Mouse (Mus musculus): Measurements from ENCODE around the gene Hinfp.
"Not testable (repeated sequence)": the region's sequence is repeated elsewhere in the genome, so short reads cannot be mapped to it uniquely, and the experiment has no call there.

The Hinfp gene

GRCm38 (mm10) chr9:44324147-44324546, 18.7 kb upstream of the Hinfp start:
- H3K27me3 ChIP-seq (ENCODE audit: control insufficient read depth, insufficient read depth, low read length, poor library complexity, severe bottlenecking), result no peaks in the 10 kb centered on the region
- DNase-seq (ENCODE audit: low read depth, low spot score), result peak; percentile 14
- no peaks in the 10 kb centered on the region for H3K36me3 ChIP-seq (ENCODE audit: control insufficient read depth, insufficient read depth, low read length, poor library complexity, severe bottlenecking)

- not testable (repeated sequence) for DNase-seq (ENCODE audit: low read depth, low spot score); H3K27me3 ChIP-seq (ENCODE audit: control insufficient read depth, insufficient read depth, low read length, poor library complexity, severe bottlenecking); H3K36me3 ChIP-seq (ENCODE audit: control insufficient read depth, insufficient read depth, low read length, poor library complexity, severe bottlenecking)
Observed at GRCm38 (mm10) chr9:44323656-44324055, 18.2 kb upstream of the Hinfp start.

- Histone ChIP-seq H3K27me3 (ENCODE audit: control insufficient read depth, insufficient read depth, low read length, poor library complexity, severe bottlenecking) (no peaks in the 10 kb centered on the region), H3K36me3 (ENCODE audit: control insufficient read depth, insufficient read depth, low read length, poor library complexity, severe bottlenecking) (no peaks in the 10 kb centered on the region; the same call in 1 of the 2 replicates)
- DNase-seq (ENCODE audit: low read depth, low spot score), result no peak
Observed at GRCm38 (mm10) chr9:44320799-44321133, 15.3 kb upstream of the Hinfp start.

DNA sequence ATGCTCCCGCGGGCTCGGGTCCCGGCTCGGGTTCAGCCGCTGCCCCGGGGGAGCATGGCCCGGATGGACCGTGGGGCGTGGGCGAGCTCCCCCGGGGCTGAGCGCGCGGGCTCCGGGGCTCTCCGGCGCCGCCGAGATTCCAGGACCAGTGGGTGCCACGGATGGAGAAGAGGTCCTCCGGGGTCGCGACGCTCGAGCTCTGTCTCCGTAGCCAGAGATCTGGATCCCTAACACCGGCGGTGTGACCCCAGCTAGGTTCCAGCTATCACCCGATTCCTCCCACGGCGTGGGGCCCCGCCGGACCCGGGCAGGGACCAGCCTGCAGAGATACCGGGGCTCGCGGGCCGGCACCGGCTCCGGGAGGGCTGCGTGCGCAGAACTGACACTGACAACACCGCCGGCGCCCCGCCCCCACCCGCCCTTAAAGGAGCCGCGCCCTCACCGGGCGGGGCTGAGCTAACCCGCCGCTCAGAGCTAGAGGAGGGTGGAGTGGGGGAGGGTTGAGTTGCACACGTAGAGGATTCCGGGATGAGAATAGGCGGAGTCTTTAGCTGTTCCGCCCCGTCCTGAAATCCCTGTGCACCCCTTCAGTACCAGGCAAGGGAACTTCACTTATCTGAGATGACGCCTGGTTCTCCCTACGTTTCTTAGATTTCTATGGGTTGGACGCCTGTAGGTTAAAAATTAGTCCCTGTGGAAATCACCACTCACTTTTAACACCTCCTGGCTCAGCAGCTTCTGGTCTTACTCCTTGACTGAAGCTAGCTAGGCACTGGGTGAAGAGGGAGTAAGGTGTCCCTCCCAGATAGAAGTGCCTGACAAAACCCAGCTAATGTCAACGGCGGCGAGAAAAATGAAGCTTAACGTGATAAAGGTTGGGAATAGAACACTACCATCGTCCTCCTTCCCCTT, 14.7 kb upstream of the Hinfp start, which contains the start of gene C2cd2l:
Gene C2cd2l (minus strand): TSS at position 399 of the 912 bp plus-strand sequence.
- peak; percentile 88 for DNase-seq (ENCODE audit: low read depth, low spot score)
- Histone ChIP-seq H3K36me3 (ENCODE audit: control insufficient read depth, insufficient read depth, low read length, poor library complexity, severe bottlenecking) (peaks cover 2% of the 10 kb centered on the region), H3K27me3 (ENCODE audit: control insufficient read depth, insufficient read depth, low read length, poor library complexity, severe bottlenecking) (no peaks in the 10 kb centered on the region)

- no peaks in the 10 kb centered on the region for H3K27me3 ChIP-seq (ENCODE audit: control insufficient read depth, insufficient read depth, low read length, poor library complexity, severe bottlenecking)
- no peak for DNase-seq (ENCODE audit: low read depth, low spot score)
Observed at GRCm38 (mm10) chr9:44319105-44319886, 13.8 kb upstream of the Hinfp start.

GRCm38 (mm10) chr9:44318826-44319095, 13.3 kb upstream of the Hinfp start:
- no peak for DNase-seq (ENCODE audit: low read depth, low spot score)
- no peaks in the 10 kb centered on the region for H3K27me3 ChIP-seq (ENCODE audit: control insufficient read depth, insufficient read depth, low read length, poor library complexity, severe bottlenecking)
- peaks cover 2% of the 10 kb centered on the region for H3K36me3 ChIP-seq (ENCODE audit: control insufficient read depth, insufficient read depth, low read length, poor library complexity, severe bottlenecking)

More at GRCm38 (mm10) chr9:44319105-44319886, 13.8 kb upstream of the Hinfp start:
- H3K36me3 ChIP-seq (ENCODE audit: control insufficient read depth, insufficient read depth, low read length, poor library complexity, severe bottlenecking), result peaks cover 2% of the 10 kb centered on the region

DNA sequence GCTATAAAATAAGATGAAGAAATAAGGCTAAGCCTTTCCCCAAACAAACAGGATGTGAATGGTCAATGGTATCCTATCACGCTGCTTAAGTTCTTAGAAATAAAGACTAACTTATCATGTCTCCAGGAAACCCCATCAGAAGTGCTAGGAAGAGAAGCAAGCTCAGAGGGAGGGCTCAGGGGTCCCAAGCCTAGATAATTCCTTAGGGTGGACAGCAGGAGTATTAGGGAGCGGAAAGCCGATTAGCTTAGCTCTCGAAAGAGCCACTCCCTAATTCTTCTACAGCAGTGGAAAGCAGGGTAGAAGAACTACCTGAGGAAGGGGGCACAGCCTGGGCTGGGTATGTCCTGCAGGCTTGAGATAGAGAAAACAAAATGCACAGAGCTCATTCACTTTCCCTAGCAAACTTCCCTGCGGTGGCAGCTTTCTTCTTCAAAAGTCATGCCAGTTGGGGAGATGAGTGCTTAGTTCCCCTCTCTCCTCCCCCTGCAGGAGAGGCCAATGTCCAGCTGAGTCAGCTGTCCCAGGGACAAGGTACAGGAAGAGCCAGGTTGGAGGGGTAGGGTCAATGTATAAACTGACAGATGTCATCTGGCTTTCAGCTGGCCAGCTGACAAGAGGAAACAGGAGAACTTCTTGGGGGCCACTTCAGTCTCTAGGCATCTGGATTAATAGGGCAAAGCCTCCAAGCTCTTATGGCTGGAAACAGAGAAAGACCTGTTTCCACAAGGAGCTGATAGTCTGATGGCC, 12.8 kb upstream of the Hinfp start:
- Histone ChIP-seq H3K27me3 (ENCODE audit: control insufficient read depth, insufficient read depth, low read length, poor library complexity, severe bottlenecking) (no peaks in the 10 kb centered on the region), H3K36me3 (ENCODE audit: control insufficient read depth, insufficient read depth, low read length, poor library complexity, severe bottlenecking) (peaks cover 2% of the 10 kb centered on the region)
- DNase-seq (ENCODE audit: low read depth, low spot score), result no peak

DNA sequence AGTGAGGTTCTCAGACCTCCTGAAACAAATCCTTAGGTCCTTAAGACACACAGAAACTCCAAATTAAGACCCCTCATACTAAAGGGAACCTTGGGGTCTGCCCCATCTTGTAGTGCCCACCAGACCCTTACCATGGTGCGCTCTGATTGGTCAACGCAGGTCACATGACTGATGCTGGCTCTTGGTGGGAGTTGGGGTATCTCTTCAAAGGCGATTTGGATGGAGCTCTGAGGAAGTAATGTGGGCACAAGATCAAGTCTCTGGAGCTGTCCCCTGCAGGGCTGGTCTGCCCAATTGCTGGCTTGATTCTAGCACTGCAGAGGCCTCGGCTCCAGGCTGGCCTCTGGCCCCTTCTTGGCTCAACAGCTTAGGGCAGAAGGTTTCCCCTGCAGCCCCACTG, 12.0 kb upstream of the Hinfp start:
- H3K27me3 ChIP-seq (ENCODE audit: control insufficient read depth, insufficient read depth, low read length, poor library complexity, severe bottlenecking), result no peaks in the 10 kb centered on the region
- H3K36me3 ChIP-seq (ENCODE audit: control insufficient read depth, insufficient read depth, low read length, poor library complexity, severe bottlenecking), result peaks cover 2% of the 10 kb centered on the region
- DNase-seq (ENCODE audit: low read depth, low spot score), result no peak

DNA sequence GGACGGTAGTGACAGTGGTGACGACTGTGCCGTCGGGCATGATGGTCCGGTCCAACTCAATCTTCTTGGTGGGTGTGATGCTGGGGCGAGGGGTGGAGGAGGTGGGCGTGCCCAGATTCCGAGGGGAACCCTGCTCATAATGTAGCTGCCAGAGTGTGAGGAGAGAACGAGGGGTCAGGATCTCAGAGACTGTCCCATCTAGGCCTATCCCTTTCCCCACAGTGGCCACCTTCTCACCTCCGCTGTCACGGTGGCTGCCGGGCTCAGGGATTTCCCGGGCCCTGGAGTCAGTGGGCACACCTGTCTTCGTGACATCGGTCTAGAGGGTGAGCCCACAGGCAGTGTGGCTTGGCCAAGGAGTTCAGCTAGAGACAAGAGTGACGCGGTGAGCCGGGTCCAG, 9.4 kb upstream of the Hinfp start:
- peaks cover 5% of the 10 kb centered on the region for H3K36me3 ChIP-seq (ENCODE audit: control insufficient read depth, insufficient read depth, low read length, poor library complexity, severe bottlenecking)
- no peak for DNase-seq (ENCODE audit: low read depth, low spot score)
- no peaks in the 10 kb centered on the region for H3K27me3 ChIP-seq (ENCODE audit: control insufficient read depth, insufficient read depth, low read length, poor library complexity, severe bottlenecking)

- Histone ChIP-seq H3K36me3 (ENCODE audit: control insufficient read depth, insufficient read depth, low read length, poor library complexity, severe bottlenecking) (peaks cover 5% of the 10 kb centered on the region), H3K27me3 (ENCODE audit: control insufficient read depth, insufficient read depth, low read length, poor library complexity, severe bottlenecking) (no peaks in the 10 kb centered on the region)
- DNase-seq (ENCODE audit: low read depth, low spot score), result no peak
Observed at GRCm38 (mm10) chr9:44314257-44314547, 8.7 kb upstream of the Hinfp start.

DNA sequence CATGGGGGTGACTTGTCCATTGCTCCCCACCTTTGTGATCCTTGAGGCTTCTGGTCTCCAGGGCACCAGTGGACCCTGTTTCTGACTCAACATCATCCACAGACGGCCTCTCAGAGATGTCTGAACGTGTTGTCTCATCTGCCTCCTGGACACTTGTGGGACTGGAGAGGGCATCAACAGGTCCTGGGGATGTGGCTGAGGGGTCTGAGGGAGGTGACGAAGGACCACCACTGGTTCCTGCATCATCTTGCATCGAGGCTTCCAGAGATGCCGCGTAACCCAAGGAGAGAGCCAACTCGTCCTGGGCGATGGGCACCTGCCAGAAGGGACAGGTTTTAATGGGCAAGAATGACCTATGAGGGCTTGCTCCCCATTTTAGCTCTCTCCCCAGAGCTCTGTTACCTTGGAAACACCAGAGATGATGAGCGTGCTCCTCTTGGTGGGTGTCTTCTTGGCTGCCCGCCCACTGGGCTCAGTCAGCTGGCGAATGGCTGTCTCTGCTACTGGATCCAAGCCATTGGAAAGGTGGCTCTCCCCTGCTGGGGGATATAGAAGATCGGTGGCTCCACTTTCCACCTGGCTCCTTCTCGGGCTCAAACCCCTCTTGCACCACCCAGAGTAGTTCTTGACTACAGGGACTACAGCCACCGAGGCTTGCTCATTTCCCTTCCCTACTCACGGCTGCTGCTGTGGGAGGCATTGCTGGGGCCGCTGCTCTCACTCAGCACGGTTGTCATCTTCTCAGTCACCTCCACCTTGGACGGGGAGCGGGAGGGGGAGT, 8.2 kb upstream of the Hinfp start:
- no peaks in the 10 kb centered on the region for H3K27me3 ChIP-seq (ENCODE audit: control insufficient read depth, insufficient read depth, low read length, poor library complexity, severe bottlenecking)
- no peak for DNase-seq (ENCODE audit: low read depth, low spot score)
- H3K36me3 ChIP-seq (ENCODE audit: control insufficient read depth, insufficient read depth, low read length, poor library complexity, severe bottlenecking), result peaks cover 5% of the 10 kb centered on the region

- no peak for DNase-seq (ENCODE audit: low read depth, low spot score)
- Histone ChIP-seq H3K36me3 (ENCODE audit: control insufficient read depth, insufficient read depth, low read length, poor library complexity, severe bottlenecking) (peaks cover 5% of the 10 kb centered on the region), H3K27me3 (ENCODE audit: control insufficient read depth, insufficient read depth, low read length, poor library complexity, severe bottlenecking) (no peaks in the 10 kb centered on the region)
Observed at GRCm38 (mm10) chr9:44311136-44312134, 6.0 kb upstream of the Hinfp start.

- H3K36me3 ChIP-seq (ENCODE audit: control insufficient read depth, insufficient read depth, low read length, poor library complexity, severe bottlenecking), result peaks cover 5% of the 10 kb centered on the region
- no peak for DNase-seq (ENCODE audit: low read depth, low spot score)
- H3K27me3 ChIP-seq (ENCODE audit: control insufficient read depth, insufficient read depth, low read length, poor library complexity, severe bottlenecking), result no peaks in the 10 kb centered on the region
Observed at GRCm38 (mm10) chr9:44310750-44311135, 5.3 kb upstream of the Hinfp start.
